In genomic region chr8:86713407-86714188, GRCm38 (mm10) we compare ENCODE assay signal across 9 mouse cellular contexts. TPM values are rescaled to one million over a fixed set of nuclear protein-coding genes. Genes with fewer than 3 reads are reported as not detected.
DNase-seq lines count a peak whose midpoint lies in the region; ATAC-seq and TF ChIP-seq lines count a peak whose summit lies in the region.
"Had no signal": no experiment of that assay in that cellular context is flagged by ENCODE, and none has a peak within 500 bp of the region (broad histone marks: within the 10 kb centered on the region; RNA-seq: fewer than 3 reads in every experiment).

No protein-coding gene starts in this region.

- no peak for TF ChIP-seq POLR2A in cortical plate, adult 2 months (IDR thresholded peaks at IDR 0.05; ENCODE audit: extremely low read depth, insufficient read depth, low read length)

- H3K27me3 ChIP-seq in hindbrain, embryonic 16.5 days (replicated peaks; ENCODE audit: control insufficient read depth, insufficient read depth, low read length): no peaks in the 10 kb centered on the region
- no peaks in the 10 kb centered on the region for H3K27me3 ChIP-seq in midbrain, embryonic 14.5 days (ENCODE audit: control insufficient read depth, insufficient read depth, low read length)
- no peaks in the 10 kb centered on the region for H3K27me3 ChIP-seq in kidney, embryonic 14.5 days (ENCODE audit: control insufficient read depth, insufficient read depth, low read length)
- H3K27me3 ChIP-seq: lung, embryonic 15.5 days had no signal

- peaks cover 11% of the 10 kb centered on the region for H3K36me3 ChIP-seq in hindbrain, embryonic 16.5 days (ENCODE audit: control insufficient read depth, insufficient read depth, low read length)
- peaks cover 28% of the 10 kb centered on the region for H3K36me3 ChIP-seq in midbrain, embryonic 14.5 days (ENCODE audit: control insufficient read depth, insufficient read depth, low read length)
- H3K36me3 ChIP-seq in kidney, embryonic 14.5 days (ENCODE audit: control insufficient read depth, insufficient read depth, low read length): peaks cover 22% of the 10 kb centered on the region

- no peak overlapping the region for H3K4me2 ChIP-seq in hindbrain, embryonic 16.5 days (ENCODE audit: low read length)
- no peak overlapping the region for H3K4me2 ChIP-seq in midbrain, embryonic 14.5 days (ENCODE audit: low read length)
- H3K4me2 ChIP-seq in kidney, embryonic 14.5 days (replicated peaks; ENCODE audit: low read depth, low read length): no peak overlapping the region
- H3K4me2 ChIP-seq: lung, embryonic 15.5 days had no signal

- peak; percentile 80 for ATAC-seq in hindbrain, embryonic 16.5 days
- no peak for ATAC-seq in midbrain, embryonic 14.5 days (ENCODE audit: low FRiP score, low TSS enrichment)
- no peak for ATAC-seq in kidney, embryonic 14.5 days (ENCODE audit: low FRiP score, low TSS enrichment)

- intact Hi-C loops in gastrocnemius, adult 2 months (cut with DNase I): no loop called here

- H3K4me1 ChIP-seq in cortical plate, adult 2 months (ENCODE audit: control insufficient read depth, insufficient read depth, low read length): peaks cover 17% of the 10 kb centered on the region
- peaks cover 11% of the 10 kb centered on the region for H3K4me1 ChIP-seq in hindbrain, embryonic 16.5 days (ENCODE audit: control insufficient read depth, insufficient read depth, low read depth, low read length)
- peaks cover 4% of the 10 kb centered on the region for H3K4me1 ChIP-seq in midbrain, embryonic 14.5 days (ENCODE audit: control insufficient read depth, insufficient read depth, low read length)
- H3K4me1 ChIP-seq in kidney, embryonic 14.5 days (ENCODE audit: control insufficient read depth, insufficient read depth, low read length): no peaks in the 10 kb centered on the region

- no peak overlapping the region for H3K4me3 ChIP-seq in cortical plate, adult 2 months (ENCODE audit: insufficient read depth, low read length)
- no peak overlapping the region for H3K4me3 ChIP-seq in hindbrain, embryonic 16.5 days (ENCODE audit: low read length)
- no peak overlapping the region for H3K4me3 ChIP-seq in midbrain, embryonic 14.5 days (replicated peaks; ENCODE audit: low read depth, low read length)
- H3K4me3 ChIP-seq in kidney, embryonic 14.5 days (ENCODE audit: low read length): no peak overlapping the region
- no peak overlapping the region for H3K4me3 ChIP-seq in gastrocnemius, adult 2 months
- H3K4me3 ChIP-seq: lung, embryonic 15.5 days had no signal

- 34% methylated on average over 14 of the region's 14 CpGs for WGBS in hindbrain, embryonic 16.5 days
- 44% methylated on average over 14 of the region's 14 CpGs for WGBS in midbrain, embryonic 14.5 days
- 67% methylated on average over 14 of the region's 14 CpGs for WGBS in kidney, embryonic 14.5 days

- H3K9ac ChIP-seq in hindbrain, embryonic 16.5 days (ENCODE audit: low read depth, low read length): no peak overlapping the region
- no peak overlapping the region for H3K9ac ChIP-seq in midbrain, embryonic 14.5 days (replicated peaks; ENCODE audit: low read length)
- no peak overlapping the region for H3K9ac ChIP-seq in kidney, embryonic 14.5 days (ENCODE audit: low read depth, low read length)
- H3K9ac ChIP-seq: lung, embryonic 15.5 days had no signal

- DNase-seq in brain, adult 2 months (ENCODE audit: low read depth, low spot score): peak; percentile 96
- peak; percentile 80 for DNase-seq in midbrain, embryonic 14.5 days
- DNase-seq in adrenal gland, adult 18-20 months (ENCODE audit: low spot score in 2 of 2): no peak
- DNase-seq in gastrocnemius, adult 2 months: no peak
- no peak for DNase-seq in adrenal gland, adult 2 months

- peak overlapping the region; percentile 70 for H3K27ac ChIP-seq in cortical plate, adult 2 months (ENCODE audit: insufficient read depth, low read length)
- peak overlapping the region; percentile 73 for H3K27ac ChIP-seq in hindbrain, embryonic 16.5 days (ENCODE audit: low read depth, low read length)
- H3K27ac ChIP-seq in midbrain, embryonic 14.5 days (replicated peaks; ENCODE audit: low read depth, low read length): peak overlapping the region; percentile 63
- H3K27ac ChIP-seq in kidney, embryonic 14.5 days (ENCODE audit: low read depth, low read length): no peak overlapping the region
- H3K27ac ChIP-seq in gastrocnemius, adult 2 months: no peak overlapping the region
- H3K27ac ChIP-seq: lung, embryonic 15.5 days had no signal

- no peaks in the 10 kb centered on the region for H3K9me3 ChIP-seq in hindbrain, embryonic 16.5 days (ENCODE audit: control insufficient read depth, low read length)
- H3K9me3 ChIP-seq in midbrain, embryonic 14.5 days (ENCODE audit: control insufficient read depth, low read length): no peaks in the 10 kb centered on the region
- H3K9me3 ChIP-seq in kidney, embryonic 14.5 days (ENCODE audit: control insufficient read depth, low read length): no peaks in the 10 kb centered on the region
- H3K9me3 ChIP-seq: lung, embryonic 15.5 days had no signal

- no peak for TF ChIP-seq CTCF in cortical plate, adult 2 months (IDR thresholded peaks at IDR 0.05; ENCODE audit: extremely low read depth, insufficient read depth, low read length)
- no peak for TF ChIP-seq CTCF in gastrocnemius, adult 2 months (IDR thresholded peaks at IDR 0.05)

RNA-seq across cellular contexts. Expression of gene Gm10638, which starts 31.9 kb away (rescaled TPM):
- 1.6 and 2.2 TPM in 2 replicates for polyA plus RNA-seq in cortical plate, adult 2 months (2012; rRNA removed)
- 3.4 and 5.6 TPM in 2 replicates for polyA plus RNA-seq in hindbrain, embryonic 16.5 days (2015; fragmentation: Nextera tagmentation; extraction: Ambion mirVana)
- polyA plus RNA-seq in midbrain, embryonic 14.5 days (2014; fragmentation: Nextera tagmentation; extraction: Ambion mirVana): 5.7 and 7.0 TPM in 2 replicates
- 1 to 10 TPM; 2.6 to 4.5 TPM for total RNA-seq in adrenal gland, adult 18-20 months (2021)
- 5.6 and 6.7 TPM in 2 replicates for polyA plus RNA-seq in kidney, embryonic 14.5 days (2014; fragmentation: Nextera tagmentation; extraction: Ambion mirVana)
- total RNA-seq in gastrocnemius, adult 2 months (2021): 1 to 10 TPM; 4.9 to 5.3 TPM
- total RNA-seq in adrenal gland, adult 2 months (2021): 1 to 10 TPM; 3.0 to 3.1 TPM
- 5.7 and 10.2 TPM in 2 replicates for polyA plus RNA-seq in adrenal gland, adult 2 months (2012; rRNA removed)

RNA-seq across cellular contexts. Expression of gene Siah1a, which starts 32.1 kb away (rescaled TPM):
- 31.0 and 32.1 TPM in 2 replicates for polyA plus RNA-seq in cortical plate, adult 2 months (2012; rRNA removed)
- 52.4 and 59.8 TPM in 2 replicates for polyA plus RNA-seq in hindbrain, embryonic 16.5 days (2015; fragmentation: Nextera tagmentation; extraction: Ambion mirVana)
- 105 and 107 TPM in 2 replicates for polyA plus RNA-seq in midbrain, embryonic 14.5 days (2014; fragmentation: Nextera tagmentation; extraction: Ambion mirVana)
- 10 to 100 TPM; 16.9 to 17.4 TPM for total RNA-seq in adrenal gland, adult 18-20 months (2021)
- polyA plus RNA-seq in kidney, embryonic 14.5 days (2014; fragmentation: Nextera tagmentation; extraction: Ambion mirVana): 50.3 and 54.0 TPM in 2 replicates
- total RNA-seq in gastrocnemius, adult 2 months (2021): 10 to 100 TPM in 1 of 2 experiments, 1 to 10 TPM in 1; 9.6 to 14.9 TPM
- total RNA-seq in adrenal gland, adult 2 months (2021): 10 to 100 TPM; 16.3 to 17.7 TPM
- 10.9 and 12.5 TPM in 2 replicates for polyA plus RNA-seq in adrenal gland, adult 2 months (2012; rRNA removed)

Comparison
In these comparisons a context has a peak if more than half of its experiments do, and no peak if none do; other contexts are left out.
1. DNase-seq: peak in brain, adult 2 months (single experiment) and midbrain, embryonic 14.5 days (single experiment); none in adrenal gland, adult 18-20 months (0 of 2), gastrocnemius, adult 2 months (single experiment) and adrenal gland, adult 2 months (single experiment).
2. H3K27ac ChIP-seq: peak in cortical plate, adult 2 months (single experiment), hindbrain, embryonic 16.5 days (single experiment) and midbrain, embryonic 14.5 days (single experiment); none in kidney, embryonic 14.5 days (single experiment) and gastrocnemius, adult 2 months (single experiment).